Comparison of ENCODE assay signal across 21 mouse cellular contexts in the genomic region with DNA sequence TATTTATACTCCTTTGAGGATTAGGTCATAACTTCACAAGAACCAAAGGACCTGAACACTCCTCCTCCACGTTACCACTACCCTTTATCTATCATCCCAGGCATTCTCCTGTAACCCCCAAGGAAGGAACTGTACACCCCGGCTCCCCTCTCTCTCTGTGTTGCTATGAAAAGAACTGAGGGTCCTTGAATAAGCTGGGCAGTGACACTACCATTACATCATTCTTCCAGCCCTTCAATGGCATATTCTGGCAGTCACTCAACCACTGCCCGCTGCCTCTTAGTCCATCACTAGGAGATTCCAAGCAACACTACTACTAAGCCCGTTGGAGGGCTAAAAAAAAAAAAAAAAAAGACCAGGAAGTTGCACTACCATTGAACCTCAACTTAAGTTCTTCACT.
"Had no signal": no experiment of that assay in that cellular context is flagged by ENCODE, and none has a peak within 500 bp of the region (broad histone marks: within the 10 kb centered on the region; RNA-seq: fewer than 3 reads in every experiment).

No protein-coding gene starts in this region.

- H3K27ac ChIP-seq: lung, embryonic 15.5 days; macrophage; midbrain, embryonic 12.5 days; neural tube, embryonic 13.5 days; neural tube, embryonic 15.5 days had no signal

- H3K9ac ChIP-seq: lung, embryonic 15.5 days; midbrain, embryonic 12.5 days; neural tube, embryonic 13.5 days; neural tube, embryonic 15.5 days had no signal

- H3K4me2 ChIP-seq: lung, embryonic 15.5 days; midbrain, embryonic 12.5 days; neural tube, embryonic 13.5 days; neural tube, embryonic 15.5 days had no signal

- H3K27me3 ChIP-seq: neural tube, embryonic 13.5 days; neural tube, embryonic 15.5 days had no signal

- H3K36me3 ChIP-seq: lung, embryonic 15.5 days; midbrain, embryonic 12.5 days; neural tube, embryonic 13.5 days; neural tube, embryonic 15.5 days had no signal

- H3K4me3 ChIP-seq: lung, embryonic 15.5 days; megakaryocyte, embryonic 14.5 days; midbrain, embryonic 12.5 days; myocyte; neural tube, embryonic 13.5 days; neural tube, embryonic 15.5 days had no signal

- ATAC-seq: lung, postnatal 0 days; midbrain, embryonic 16.5 days had no signal

- DNase-seq: lung, adult 2 months; lung, postnatal 14 days; lung, postnatal 36 days; midbrain, embryonic 14.5 days; retina, postnatal 1 day; right cerebral cortex, adult 18-20 months; right cerebral cortex, postnatal 25 days; right cerebral cortex, postnatal 4 days; spleen, adult 18-20 months; thymus, adult 18-20 months; thymus, postnatal 14 days; thymus, postnatal 36 days had no signal

- H3K9me3 ChIP-seq: lung, embryonic 15.5 days; megakaryocyte, embryonic 14.5 days; midbrain, embryonic 12.5 days; neural tube, embryonic 13.5 days; neural tube, embryonic 15.5 days had no signal
